Mouse (Mus musculus): ENCODE data around the gene Zfp1. TPM values are rescaled to one million over a fixed set of nuclear protein-coding genes. Genes with fewer than 3 reads are reported as not detected.

Zfp1 gene
- total RNA-seq, 2 experiments from 2014 or later, result 7.4 to 7.5 TPM

DNA sequence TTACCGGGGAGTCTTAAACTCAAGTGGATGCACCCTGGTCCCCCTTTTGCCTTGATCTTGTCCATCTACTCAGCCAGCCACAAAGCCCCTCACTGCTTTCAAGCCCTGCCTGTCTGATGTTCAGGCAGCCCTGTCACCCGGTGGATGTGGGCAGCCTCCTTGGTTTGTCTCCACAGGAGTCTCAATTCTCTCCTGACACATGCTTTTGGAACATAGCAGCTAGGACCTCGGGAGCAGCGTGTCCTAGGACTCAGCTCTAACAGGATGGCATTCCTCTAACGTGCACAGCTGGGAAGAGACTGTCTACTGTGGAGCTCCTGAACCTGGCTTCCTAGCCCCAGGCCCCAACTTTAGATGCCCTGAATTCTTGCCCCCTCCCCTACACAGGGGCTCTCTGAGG is 62.5 kb downstream of the Zfp1 start:
- DNase-seq (ENCODE audit: low spot score), result no peak
- intact Hi-C loops (cut with DNase I), result no loop called here

- no peak for DNase-seq (ENCODE audit: low spot score)
- intact Hi-C loops (cut with DNase I), result no loop called here
These were observed 65.1 kb downstream of the Zfp1 start for GRCm38 (mm10) chr8:111708265-111708664.

GRCm38 (mm10) chr8:111709223-111709622 is 66.0 kb downstream of the Zfp1 start:
- DNase-seq (ENCODE audit: low spot score), result no peak
- intact Hi-C loops (cut with DNase I), result no loop called here

- intact Hi-C loops (cut with DNase I), result loop anchor here (5.0 kb wide), 1 partner anchor 51 kb away; no protein-coding TSS in a partner anchor
These were observed 67.7 kb downstream of the Zfp1 start for GRCm38 (mm10) chr8:111710777-111711485.

GRCm38 (mm10) chr8:111712135-111712534 is 68.9 kb downstream of the Zfp1 start:
- intact Hi-C loops (cut with DNase I), result loop anchor here (2.0 to 5.0 kb wide), 2 partner anchors 50 to 113 kb away; no protein-coding TSS in a partner anchor
- no peak for DNase-seq (ENCODE audit: low spot score)

More at GRCm38 (mm10) chr8:111710777-111711485, 67.7 kb downstream of the Zfp1 start:
- DNase-seq (ENCODE audit: low spot score), result no peak

- intact Hi-C loops (cut with DNase I), result loop anchor here (2.0 to 5.0 kb wide), 2 partner anchors 50 to 112 kb away; no protein-coding TSS in a partner anchor
- no peak for DNase-seq (ENCODE audit: low spot score)
These were observed 69.4 kb downstream of the Zfp1 start for GRCm38 (mm10) chr8:111712588-111712987.

DNA sequence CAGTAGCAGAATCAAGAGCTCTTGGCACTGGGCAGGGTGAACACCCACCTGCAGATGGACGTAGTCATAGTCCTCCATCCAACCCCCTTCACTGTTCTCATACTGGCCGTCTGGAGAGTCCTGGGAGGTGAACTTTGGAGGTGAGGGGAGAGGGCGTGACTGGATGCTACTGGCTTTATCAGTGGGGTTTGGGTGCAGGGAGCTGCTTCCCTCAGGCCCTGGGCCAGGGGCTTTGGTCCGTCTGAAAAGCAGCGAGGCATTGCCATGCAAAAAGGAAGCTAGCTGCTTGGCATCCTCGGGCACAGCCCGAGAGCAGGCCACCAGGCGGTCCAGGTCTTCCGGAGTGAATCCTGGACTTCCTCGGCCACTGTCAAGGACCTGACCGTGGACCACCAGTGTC is 70.1 kb downstream of the Zfp1 start:
- no peak for DNase-seq (ENCODE audit: low spot score)
- intact Hi-C loops (cut with DNase I), result loop anchor here (2.0 to 5.0 kb wide), 2 partner anchors 49 to 112 kb away; no protein-coding TSS in a partner anchor

DNA sequence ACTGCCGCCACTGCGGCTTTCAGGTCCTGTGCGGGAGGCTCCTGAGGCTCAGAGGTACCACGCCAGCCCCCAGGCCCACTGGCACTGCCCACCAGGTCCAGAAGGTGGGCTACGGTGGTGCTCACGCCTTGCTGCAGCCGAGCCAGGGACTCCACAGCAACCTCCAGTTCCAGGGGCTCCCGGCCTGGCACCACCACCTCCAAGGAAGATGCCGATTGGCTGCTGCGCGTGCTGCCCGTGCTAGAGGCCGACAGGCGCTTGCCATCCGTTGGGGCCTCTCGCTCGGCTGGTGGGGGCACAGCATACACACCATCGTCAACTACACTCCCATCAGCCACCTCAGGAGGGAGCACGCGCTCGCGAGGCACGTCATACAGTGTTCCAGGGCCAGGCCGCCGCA is 70.6 kb downstream of the Zfp1 start:
- DNase-seq (ENCODE audit: low spot score), result no peak

DNA sequence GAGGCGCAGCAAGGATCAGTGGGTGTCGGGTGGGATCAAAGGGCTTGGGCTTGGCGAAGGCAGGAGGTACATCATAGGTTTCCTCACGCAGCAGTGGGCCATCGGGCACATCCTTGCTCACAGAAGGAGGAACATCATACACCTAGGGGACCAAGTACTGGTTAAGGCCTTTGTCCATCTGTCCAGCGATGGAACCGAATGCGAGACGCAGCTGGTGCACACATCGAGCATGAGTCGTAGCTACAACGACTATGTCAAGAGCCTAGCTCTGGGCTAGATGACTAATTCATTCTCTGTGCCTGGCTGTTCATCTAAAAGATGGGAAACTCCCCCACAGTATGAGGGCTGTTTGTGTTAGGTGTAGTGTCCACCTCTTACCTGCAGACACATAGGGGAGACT is 71.1 kb downstream of the Zfp1 start:
- DNase-seq (ENCODE audit: low spot score), result no peak
- intact Hi-C loops (cut with DNase I), result loop anchor here (5.0 kb wide), 1 partner anchor 48 kb away; no protein-coding TSS in a partner anchor

More for the DNA sequence above, 70.6 kb downstream of the Zfp1 start:
- intact Hi-C loops (cut with DNase I), result loop anchor here (2.0 to 5.0 kb wide), 2 partner anchors 48 to 111 kb away; no protein-coding TSS in a partner anchor

DNA sequence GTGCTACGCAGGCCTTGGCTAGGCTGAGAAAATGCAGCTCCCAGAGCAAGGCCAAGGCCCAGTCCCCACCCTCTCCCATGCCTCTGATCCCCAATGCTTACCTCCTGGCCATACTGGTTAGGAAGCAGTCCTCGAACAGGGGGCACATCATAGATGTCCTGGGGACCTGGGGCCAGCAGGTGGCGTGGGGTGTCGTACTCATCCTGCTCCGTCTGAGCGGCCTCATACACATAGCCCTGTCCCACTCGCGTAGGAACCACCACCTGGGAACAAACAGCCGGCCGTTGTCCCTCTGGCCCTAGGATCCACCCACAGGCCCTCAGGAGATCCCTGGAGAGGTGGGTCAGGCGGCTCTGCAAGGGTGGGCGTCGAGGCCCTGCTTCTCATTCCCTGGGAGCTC is 72.3 kb downstream of the Zfp1 start:
- DNase-seq (ENCODE audit: low spot score), result no peak
- intact Hi-C loops (cut with DNase I), result no loop called here

- peak; percentile 69 for DNase-seq (ENCODE audit: low spot score)
- intact Hi-C loops (cut with DNase I), result no loop called here
These were observed 73.6 kb downstream of the Zfp1 start for GRCm38 (mm10) chr8:111716603-111717487.

DNA sequence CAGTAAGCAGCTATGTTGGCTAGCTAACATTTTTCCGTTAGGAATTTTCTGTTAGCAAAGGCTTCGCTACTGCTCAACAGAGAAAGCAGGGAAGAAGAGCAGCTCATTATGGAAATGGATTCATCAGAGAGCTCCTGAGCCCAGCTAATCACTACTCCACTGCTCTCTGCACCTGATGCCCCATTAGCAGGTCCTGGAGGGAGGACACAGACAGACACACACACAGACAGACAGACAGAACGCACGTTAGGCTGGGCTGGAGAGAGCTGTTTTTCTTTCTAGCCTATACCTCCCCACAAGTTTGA is 74.2 kb downstream of the Zfp1 start:
- DNase-seq (ENCODE audit: low spot score), result no peak
- intact Hi-C loops (cut with DNase I), result no loop called here

DNA sequence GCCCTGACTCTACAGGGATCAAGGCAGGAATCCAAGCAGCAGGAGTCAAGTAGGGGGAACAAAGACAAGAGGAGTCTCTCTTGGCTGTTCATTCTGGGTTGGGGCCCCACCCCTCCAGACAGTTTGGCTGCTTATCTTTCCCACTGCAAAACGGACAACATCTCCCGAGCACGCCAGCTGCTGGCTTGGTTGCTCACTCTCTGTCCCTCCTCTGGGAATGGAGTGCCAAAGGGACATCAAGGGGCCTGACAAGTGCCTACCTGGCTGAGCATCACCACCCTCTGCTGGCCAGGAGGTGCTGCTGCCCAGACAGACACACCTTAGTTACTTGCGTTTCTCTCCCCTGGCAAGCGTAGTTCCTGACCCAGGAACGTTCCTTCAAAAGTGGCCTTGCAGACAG is 74.7 kb downstream of the Zfp1 start:
- DNase-seq (ENCODE audit: low spot score), result no peak
- intact Hi-C loops (cut with DNase I), result loop anchor here (2.0 kb wide), 1 partner anchor 25 kb away; the partner anchor contains the start of gene Bcar1

- no peak for DNase-seq (ENCODE audit: low spot score)
- intact Hi-C loops (cut with DNase I), result loop anchor here (2.0 kb wide), 1 partner anchor 24 kb away; the partner anchor contains the start of gene Bcar1
These were observed 75.7 kb downstream of the Zfp1 start for GRCm38 (mm10) chr8:111718937-111719336.

DNA sequence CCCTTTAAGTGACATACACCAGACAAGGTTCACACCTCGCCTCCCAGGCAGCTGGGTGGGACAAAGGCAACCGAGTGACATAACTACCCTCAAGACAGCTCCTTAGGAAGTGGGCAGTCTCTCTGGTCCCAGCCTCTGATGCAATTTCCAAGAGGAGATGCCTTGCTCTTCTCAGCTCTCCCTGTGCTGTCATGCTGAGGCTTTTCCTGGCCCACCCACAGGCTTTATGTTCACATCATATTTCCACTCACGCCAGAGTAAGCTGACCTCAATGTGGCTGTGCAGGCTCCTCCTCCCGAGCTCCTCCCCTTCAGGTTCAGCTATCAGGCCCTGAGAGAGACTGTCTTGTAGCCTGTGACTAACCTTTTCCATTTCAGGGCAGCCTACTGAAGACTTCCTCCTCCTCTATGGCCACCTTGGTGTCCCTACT is 76.9 kb downstream of the Zfp1 start:
- intact Hi-C loops (cut with DNase I), result loop anchor here (5.0 kb wide), 1 partner anchor 62 kb away; no protein-coding TSS in a partner anchor
- DNase-seq (ENCODE audit: low spot score), result no peak

Small RNA genes within 50 kb of the gene (microRNA-seq; reads per million reads assigned to microRNA genes)
- gene Mir7076, result not detected

Other genes starting within 250 kb of the Zfp1 start
- gene Fa2h, start 249.6 kb upstream of the Zfp1 start, total RNA-seq (2021), result under 1 TPM in 1 of 2 experiments, not detected in 1; 0.22 TPM
- 1 to 10 TPM; 6.3 to 7.4 TPM for gene Wdr59, start 121.3 kb upstream of the Zfp1 start, total RNA-seq (2021)
- 10 to 100 TPM; 57.0 to 59.8 TPM for gene Znrf1, start 107.3 kb upstream of the Zfp1 start, total RNA-seq (2021)
- gene Ldhd, start 13.0 kb upstream of the Zfp1 start, total RNA-seq (2021), result 10 to 100 TPM; 25.1 to 28.1 TPM
- gene Ctrb1, start 47.6 kb downstream of the Zfp1 start, total RNA-seq (2021), result not detected
- 10 to 100 TPM; 18.7 to 20.7 TPM for gene Bcar1, start 100.4 kb downstream of the Zfp1 start, total RNA-seq (2021)
- gene Cfdp1, start 210.9 kb downstream of the Zfp1 start, total RNA-seq (2021), result 10 to 100 TPM; 30.9 to 35.7 TPM
- 1 to 10 TPM; 2.9 to 3.1 TPM for gene Tmem170, start 233.3 kb downstream of the Zfp1 start, total RNA-seq (2021)

Data from heart, postnatal 25 days (tissue).